Mouse (Mus musculus) mouse embryonic stem cell (cell line): ENCODE data around the gene Gfer.
"Not testable (repeated sequence)": the region's sequence is repeated elsewhere in the genome, so short reads cannot be mapped to it uniquely, and the experiment has no call there.

Source experiments
- in situ Hi-C, 2 experiments: fragments of 300-500 bp; cut with MboI; formaldehyde crosslinking; loops; 1 replicate in 1 of 2; 3 replicates in 1 of 2; pipeline ENCODE4 v1.14.3; 2019 to 2020; ENCODE audit warnings: low sequenced_read_pairs in 2 of 2, low pct_unique_long_range_greater_than_20kb in 1 of 2, mixed read lengths in 1 of 2; ENCODE audit not compliant: unreplicated experiment in 1 of 2

The Gfer gene

DNA sequence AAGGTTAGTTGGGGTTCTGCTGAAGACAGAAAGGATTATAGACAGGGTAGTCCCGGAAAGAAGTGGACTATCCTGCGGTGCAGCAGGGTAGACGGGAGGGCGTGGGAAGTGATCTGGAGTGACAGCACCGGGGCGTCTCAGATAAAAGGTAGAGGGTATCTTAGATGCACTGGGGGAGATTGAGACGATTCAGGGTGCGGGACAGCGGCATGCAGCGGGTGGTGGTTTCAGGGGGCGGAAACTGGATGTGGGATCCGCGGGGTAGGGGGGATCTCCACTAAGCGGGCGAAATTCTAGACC is 27.9 kb upstream of the Gfer start:
- in situ Hi-C loops = no loop called here

DNA sequence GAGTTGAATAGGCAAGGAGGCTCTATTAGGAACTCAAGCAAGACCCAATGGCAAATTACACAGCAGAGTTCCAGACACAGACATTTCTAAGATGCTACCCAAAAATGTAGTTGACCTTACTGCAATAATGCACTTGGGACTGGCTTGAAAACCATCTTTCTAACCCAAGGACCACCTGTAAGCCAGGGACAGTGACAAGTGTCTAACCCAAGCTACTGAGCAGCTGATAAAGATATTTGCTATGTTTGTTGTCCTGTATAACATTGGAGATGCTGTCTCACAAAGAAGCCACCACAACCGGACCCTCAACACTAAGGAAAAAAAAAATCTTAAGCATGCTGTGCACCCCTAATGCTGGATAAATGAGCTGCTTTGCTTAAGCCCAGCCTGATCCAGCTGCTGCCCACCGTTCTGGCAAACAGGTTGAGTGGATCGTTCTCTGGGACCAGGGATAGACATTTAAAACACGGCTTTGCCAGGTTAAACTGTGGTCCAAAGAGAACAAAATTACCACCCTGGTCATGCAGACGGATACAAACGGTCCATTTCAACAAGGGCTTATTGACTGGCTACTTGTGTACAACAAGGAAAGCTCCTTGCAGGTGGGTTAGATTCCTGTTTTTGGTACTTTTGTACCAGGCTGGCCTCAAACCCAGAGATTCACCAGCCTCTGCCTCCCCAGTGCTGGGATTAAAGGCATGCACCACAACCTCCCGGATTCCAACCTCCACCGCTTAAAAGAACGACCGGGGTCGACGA is 27.3 kb upstream of the Gfer start:
- in situ Hi-C loops = no loop called here

DNA sequence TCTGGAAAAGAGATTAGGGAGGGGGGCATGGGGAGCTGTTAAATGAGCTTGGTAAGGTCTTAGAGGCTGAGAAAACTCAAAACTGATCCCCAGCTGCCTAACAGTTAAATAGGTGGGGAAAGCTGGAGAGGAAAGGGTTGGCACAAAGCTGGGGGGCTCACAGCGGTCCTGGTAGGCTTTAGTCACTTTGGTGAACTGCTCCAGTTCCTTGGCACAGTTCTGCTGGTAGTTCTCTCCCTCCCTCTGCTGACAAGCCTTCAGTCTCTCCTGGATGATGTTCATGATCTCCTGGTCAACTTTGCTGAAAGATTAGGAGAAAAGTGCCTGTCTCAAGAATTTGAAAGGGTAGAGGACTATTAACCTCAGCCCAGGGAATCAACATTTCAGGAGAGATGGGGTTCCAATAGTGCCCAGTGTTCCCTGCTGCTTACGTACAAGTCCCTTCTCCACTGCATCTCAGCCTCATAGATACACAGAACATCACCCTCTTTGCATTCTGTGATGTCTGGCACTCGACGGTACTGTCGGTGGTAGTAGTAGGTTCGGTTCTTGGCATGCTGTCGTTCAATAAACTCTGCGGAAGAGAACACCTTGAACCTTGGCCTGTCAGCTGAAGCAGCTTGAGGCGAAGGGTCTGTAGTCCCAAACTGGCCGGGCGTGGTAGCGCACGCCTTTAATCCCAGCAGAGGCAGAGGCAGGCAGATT is 26.4 kb upstream of the Gfer start:
- in situ Hi-C loops = no loop called here

DNA sequence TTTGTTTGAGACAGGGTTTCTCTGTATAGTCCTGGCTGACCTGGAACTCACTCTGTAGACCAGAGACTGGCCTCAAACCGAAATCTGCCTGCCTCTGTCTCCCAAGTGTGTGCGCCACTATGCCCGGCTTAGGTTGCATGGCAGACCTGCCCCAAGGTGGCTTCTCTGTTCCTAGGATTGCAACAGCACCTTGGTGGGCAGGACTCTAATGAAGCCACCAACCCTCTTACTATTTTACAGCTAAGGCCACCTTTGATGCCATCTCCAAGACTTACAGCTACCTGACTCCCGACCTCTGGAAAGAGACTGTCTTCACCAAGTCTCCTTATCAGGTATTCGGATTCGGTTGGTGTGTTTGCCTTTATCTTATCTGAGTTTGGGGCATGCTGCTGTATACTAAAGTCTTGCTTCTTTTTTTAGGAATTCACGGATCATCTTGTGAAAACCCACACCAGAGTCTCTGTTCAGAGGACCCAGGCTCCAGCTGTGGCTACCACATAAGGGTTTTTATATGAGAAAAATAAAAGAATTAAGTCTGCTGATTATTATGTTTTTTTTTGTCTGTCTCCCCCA is 25.5 kb upstream of the Gfer start:
- in situ Hi-C loops = not testable (repeated sequence)

DNA sequence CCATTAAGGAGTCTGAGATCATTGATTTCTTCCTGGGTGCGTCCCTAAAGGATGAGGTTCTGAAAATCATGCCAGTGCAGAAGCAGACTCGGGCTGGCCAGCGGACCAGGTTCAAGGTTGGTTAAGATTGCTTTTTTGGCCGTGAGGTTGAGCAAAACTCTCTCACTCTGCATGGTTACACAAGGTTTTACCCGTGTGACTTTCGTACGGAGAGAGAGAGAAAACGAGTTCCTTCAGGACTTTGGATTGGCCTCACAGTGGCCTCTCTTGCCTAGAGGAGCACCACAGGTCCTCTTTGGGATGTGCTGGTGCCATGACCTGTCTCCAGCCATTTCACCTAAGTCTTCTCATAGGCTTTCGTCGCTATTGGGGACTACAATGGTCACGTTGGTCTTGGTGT is 24.7 kb upstream of the Gfer start:
- in situ Hi-C loops = not testable (repeated sequence)

DNA sequence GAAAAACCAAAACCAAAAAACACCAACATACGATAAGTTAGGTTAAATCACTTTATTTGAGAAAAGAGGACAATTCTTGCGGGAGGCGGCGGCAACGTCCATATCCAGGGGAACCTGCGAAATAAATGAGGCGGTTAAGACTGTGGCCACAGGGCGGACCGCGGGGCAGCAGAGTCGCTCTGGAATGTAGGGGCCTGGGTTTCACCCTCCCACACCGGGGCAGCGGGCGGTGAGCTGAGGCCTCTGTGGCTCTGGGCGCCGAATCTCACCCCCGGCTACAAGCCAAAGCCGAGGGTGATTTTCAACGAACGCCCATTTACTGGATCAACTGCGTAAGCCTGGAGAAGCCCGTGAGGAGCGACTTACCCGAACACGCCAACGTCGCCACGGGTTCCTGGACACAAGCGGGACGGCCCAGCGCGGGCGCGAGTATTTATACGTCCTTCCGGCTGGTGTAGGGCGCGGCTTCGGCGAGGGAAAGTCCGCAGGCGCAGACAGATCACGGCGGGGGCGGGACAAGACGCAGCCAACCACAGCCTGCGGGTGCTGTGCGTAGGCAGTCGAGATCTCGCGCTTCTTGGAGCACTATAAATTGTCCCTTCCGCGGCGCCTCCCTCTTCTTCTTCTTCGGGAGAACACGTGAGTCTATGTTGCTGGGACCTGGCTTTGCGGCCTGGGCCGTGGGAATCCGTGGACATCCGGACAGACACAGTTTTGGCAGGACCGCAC is 23.7 kb upstream of the Gfer start:
- in situ Hi-C loops = no loop called here

DNA sequence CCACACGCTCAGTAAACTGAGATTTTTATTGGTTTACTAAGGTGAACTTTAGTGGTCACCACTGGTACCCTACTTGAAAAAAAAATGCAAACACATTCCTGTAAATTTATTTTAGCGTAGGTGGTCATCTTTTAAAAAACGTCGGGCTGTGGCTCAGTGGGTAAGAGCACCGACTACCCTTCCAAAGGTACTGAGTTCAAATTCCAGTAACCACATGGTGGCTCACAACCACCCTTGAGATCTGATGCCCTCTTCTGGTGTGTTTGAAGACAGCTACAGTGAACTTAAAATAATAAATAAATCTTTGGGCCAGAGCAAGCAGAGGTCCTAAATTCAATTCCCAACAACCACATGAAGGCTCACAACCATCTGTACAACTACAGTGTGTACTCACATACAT is 23.0 kb upstream of the Gfer start:
- in situ Hi-C loops = not testable (repeated sequence)

DNA sequence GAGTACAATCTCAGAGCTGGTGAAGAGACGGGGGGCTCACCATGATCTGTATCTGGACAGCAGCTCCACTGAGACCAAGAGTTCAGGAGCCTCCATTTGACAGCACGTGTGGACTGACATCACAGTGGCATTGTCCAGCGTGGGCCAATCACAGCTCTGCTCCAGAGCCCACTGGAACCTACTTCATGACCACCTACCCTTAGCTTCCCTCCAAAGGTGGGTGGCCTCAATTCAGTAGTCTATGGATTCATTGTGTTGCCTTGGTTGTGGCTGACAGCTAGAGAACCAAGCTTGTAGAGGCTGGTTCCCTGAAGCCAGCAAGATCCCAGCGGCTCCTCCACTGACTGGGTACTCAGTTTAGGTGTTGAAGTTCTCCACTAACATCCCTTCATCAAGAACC is 22.0 kb upstream of the Gfer start, which contains the start of the genes Rnf151 and Rps2:
Rnf151 (minus strand) TSS at position 121 of the 400 bp plus-strand sequence.
Rps2 (plus strand) TSS at position 174 of the 400 bp plus-strand sequence.
- in situ Hi-C loops = no loop called here

DNA sequence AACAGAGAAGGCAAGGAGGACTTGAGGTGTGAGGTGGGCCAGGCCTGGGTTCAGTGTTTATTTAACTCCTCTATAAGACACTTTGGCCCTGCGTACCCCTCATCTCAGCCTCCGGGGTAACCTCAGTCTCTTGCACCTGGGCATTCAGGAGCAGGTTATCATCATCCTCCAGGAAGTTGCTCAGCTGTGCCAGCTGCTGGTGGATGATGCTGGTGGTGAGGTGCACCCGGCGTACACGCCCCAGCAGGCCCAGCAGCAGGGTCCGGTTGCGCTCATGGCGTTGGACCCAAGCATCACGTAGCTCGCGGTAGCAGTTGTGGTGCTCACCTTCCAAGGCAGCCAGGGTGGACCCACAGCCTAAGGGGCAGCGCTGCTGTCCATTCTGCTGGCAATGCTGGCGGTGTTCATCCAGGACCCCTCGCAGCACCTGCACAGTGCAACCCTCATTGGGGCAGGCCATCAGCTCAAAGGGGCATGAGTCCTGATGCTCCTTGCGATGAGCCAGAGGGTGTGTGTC is 20.3 kb upstream of the Gfer start:
- in situ Hi-C loops = no loop called here

DNA sequence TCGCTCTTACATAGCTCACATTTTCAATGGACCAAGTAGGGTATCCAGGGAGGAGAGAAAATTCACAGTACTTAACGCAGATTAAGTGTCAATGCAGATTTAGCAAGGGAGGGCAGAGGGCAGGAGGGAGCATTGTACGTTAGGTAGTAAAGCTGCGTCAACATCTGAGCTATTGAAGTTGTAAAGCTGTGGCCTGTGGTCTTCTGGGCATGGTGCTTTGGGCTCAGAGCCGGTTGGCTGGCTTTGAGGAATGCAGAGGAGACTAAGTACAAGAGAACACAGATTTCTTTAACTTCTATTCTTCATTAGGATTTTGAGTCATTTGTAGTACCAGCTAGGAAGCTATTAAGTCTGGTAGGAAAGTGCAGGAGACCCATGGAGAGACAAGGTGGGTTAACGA is 19.6 kb upstream of the Gfer start:
- in situ Hi-C loops = no loop called here

DNA sequence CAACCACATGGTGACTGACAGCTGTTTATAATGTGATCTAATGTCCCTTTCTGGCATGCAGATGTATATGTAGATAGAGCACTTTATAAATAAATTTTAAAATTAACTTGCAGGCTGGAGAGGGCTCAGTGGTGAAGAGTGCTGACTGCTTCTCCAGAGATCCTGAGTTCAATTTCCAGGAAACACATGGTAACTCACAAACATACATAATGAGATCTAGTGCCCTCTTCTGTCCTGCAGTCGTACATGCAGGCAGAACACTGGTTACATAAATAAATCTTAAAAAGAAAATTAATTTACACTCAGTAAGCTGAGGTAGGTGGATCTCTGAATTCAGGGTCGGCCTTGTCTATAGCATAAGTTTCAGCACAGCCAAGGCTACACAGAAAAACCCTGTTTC is 12.7 kb upstream of the Gfer start:
- in situ Hi-C loops = no loop called here

DNA sequence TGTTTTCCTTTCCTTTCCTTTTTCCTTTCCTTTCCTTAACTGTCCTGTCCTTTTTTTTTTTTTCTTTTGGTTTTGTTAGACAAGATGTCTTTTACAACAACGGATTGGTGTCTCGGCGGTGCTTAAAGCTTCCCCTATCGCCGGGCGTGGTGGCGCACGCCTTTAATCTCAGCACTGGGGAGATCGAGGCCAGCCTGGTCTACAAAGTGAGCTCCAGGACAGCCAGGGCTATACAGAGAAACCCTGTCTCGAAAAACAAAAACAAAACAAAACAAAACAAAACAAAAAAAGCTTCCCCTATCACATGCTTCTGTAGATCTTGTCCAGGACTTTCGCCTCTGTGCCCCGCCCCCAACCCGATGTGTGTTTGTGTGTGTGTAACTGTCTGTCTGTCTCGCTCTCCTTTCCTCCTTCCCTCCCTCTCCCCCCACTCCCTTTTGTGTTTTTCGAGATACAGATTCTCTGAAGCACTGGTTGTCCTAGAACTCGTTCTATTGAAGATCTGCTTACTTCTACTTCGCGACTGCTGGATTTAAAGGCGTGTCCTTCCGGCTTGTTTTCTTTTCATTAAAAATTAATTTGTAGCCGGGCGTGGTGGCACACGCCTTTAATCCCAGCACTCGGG is 12.0 kb upstream of the Gfer start:
- in situ Hi-C loops = no loop called here

DNA sequence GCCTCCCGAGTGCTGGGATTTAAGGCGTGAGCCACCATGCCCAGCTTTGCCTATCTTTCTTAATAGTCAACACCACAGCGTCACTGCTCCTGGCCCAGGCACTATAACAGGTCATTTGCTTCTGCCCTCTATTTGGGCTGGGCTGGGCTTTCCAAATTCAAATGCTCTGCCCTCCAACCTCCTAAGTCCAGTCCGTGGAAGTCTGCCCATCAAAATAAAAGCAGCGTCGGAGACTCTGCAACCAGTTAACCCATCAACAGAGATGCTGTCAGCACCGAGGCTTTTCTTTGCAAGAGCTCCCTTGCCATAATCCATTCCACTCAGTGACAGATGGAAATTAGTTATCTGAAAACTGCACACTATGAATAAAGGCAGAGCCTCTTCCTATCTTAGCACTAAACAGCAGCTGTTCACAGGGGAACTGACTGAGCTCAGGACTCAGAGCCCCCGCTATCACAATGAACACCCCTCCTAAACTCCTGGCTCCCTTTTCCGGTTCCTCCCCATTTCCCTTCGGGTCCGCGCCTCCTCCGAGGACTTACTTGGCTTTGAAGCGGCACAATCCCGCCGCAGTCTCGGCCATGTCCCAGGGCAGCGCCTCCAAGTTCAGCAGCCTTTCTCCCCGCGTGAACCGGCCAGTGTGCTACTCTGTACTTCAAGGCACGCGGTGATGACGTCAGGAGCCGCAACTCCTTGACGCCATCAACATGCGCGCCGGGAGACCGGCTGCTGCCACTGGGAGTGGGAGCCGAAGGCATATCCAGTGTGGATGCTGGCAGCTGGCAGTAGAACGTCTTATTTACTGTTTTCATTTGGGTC is 11.2 kb upstream of the Gfer start, which contains the start of gene Tbl3:
Tbl3 (minus strand) TSS at position 679 of the 819 bp plus-strand sequence.
- in situ Hi-C loops = no loop called here

DNA sequence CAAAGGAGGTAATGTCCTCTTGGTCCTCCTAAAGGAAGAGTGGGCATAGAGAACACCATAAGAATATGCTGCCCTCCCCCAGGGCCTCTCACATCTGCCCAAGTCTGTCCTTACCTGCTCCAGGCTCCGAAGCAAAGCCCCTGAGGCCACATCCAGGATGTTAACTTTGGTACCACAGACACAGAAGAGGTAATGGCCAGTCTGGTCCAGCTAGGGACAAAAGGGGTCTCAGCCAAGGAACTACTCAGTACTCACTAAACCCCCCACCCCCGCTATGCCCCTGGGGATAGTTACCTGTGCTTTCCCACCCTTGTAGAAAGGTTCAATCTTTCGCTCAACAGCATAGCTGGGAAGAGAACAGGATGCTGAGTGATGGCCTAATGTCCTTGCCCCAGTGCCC is 9.9 kb upstream of the Gfer start:
- in situ Hi-C loops = no loop called here

DNA sequence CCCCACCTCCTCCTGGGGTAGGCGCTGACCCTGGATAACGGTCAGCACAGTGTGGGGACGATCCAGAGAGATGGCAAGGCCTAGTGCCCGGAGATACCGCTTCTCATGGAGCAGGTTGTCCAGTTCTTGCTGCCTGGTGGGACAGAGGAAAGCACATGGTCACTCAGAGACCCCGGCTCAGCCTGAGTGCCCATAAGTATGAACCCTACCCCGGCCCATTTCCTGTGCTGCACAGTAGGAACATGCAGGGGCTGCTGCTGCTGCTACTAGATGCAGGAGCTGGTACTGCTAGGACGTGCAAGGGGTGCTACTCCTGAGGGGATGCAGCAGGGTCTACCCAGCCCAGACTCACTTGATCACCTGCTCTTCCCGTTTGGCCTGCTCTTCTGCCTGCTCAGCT is 5.3 kb upstream of the Gfer start:
- in situ Hi-C loops = no loop called here

DNA sequence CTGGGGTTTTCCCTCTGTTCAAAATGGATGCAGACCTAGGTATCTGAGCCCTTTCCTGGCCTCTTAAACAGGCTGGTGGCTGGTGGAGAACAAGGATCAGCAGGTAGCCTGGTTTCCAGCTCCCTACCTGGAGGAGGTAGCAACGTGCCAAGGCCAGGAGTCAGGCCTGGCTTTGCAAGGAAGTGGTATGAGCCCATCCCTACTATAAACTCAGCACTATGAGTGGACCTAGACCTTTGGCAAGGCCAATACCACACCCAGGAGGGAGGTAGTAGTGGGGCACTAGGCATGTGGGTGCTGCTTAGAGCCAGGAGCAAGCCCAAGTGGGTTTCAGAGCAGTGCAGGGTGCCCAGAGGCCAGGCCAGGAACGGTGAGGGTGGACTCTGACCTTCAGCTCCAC is 3.5 kb upstream of the Gfer start:
- in situ Hi-C loops = no loop called here

DNA sequence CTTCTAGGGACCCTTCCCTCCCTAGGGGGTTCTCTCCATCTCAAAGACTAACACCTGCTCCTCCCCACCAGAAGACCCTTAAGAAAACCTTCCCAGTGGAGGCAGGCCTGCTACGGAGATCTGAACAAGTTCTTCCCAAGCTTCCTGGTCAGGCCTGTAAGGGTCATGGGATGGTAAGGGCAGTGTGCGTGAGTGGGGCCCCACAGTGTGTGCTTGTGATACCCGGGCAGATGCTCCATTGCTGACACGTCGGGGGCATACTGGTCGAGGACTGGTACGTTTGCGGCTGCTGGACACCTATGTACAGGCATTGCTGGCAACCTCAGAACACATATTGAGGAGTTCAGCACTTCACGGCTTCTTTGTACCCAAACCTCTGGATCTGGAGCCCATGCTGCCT is 2.8 kb upstream of the Gfer start:
- in situ Hi-C loops = no loop called here

DNA sequence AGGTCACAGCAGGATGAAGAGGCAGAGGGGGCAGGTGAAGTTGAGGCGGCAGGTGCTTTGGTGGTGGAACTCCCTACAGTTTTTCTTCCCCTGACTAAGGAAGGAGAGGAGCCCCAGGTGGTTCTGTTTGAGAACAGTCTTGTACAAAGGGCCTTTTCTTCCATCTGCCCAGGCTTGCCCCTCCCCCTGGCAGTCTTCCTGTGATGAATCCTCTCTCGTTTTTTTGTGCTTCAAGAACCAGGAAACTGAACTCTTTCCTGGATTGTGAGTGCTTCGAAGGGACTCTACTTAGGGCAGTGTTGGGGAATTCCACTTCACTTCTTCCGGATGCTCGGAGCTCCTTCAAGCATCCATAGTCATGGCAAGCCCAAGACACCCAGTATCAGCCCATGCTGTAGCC is 2.0 kb upstream of the Gfer start:
- in situ Hi-C loops = no loop called here
